ENCODE assay signal across 13 mouse cellular contexts in the genomic region with DNA sequence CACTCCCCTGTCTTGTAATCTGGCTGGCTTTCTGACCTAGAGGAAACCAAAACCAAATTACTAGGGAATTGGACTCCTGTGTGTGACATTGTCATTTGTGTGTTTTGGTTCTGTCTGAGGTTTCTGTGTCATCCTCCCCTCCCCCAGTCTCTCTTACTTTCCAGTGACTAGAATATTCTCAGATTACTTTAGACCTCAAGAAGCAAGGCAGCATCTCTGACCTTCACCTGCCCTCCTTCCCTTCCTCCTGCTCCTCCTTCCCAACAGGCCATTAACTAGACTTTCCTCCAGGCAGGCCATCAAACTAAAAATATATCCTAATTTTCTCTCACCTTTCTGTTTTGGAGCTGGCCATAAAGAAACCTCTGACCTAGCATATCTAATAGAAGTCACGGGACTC.
"Had no signal": no experiment of that assay in that cellular context is flagged by ENCODE, and none has a peak within 500 bp of the region (broad histone marks: within the 10 kb centered on the region; RNA-seq: fewer than 3 reads in every experiment).

No protein-coding gene starts in this region.

- DNase-seq: kidney, adult 2 months; kidney, postnatal 36 days; left cerebral cortex, postnatal 4 days; lung, adult 2 months; midbrain, embryonic 14.5 days; right cerebral cortex, postnatal 4 days; thymus, adult 2 months; thymus, postnatal 14 days; thymus, postnatal 4 days had no signal

- H3K9ac ChIP-seq: liver, embryonic 14.5 days had no signal

- ATAC-seq: intestine, postnatal 0 days had no signal

- H3K27ac ChIP-seq: liver, embryonic 14.5 days; macrophage; stomach, postnatal 0 days had no signal
